Mouse (Mus musculus): ENCODE measurements at regions not wholly inside any gene's neighbourhood (a gene's known extent, or its start where the extent isn't known, plus 50 kb on each side); places are given as distances from the start of the nearest gene placed in this dataset.

DNA sequence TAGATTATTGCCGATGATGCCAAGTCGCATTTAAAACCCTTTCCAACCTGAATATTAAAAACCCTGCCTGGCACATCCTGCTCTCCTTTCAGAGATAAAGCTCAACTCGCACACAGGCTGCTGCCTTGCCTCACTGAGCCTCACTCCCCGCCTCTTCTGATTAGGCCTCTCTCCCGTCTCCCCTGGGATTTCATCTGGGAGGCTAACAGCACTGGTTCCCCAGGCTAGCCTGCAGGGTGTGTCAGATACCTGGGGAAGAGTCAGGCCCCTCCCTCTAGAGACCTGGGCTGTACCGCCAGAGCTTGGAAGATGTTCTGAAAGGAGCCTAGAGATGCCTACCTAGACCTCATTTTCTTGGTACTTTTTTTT, 462.7 kb upstream of the Kif2a start:
- DNase-seq = no peak

DNA sequence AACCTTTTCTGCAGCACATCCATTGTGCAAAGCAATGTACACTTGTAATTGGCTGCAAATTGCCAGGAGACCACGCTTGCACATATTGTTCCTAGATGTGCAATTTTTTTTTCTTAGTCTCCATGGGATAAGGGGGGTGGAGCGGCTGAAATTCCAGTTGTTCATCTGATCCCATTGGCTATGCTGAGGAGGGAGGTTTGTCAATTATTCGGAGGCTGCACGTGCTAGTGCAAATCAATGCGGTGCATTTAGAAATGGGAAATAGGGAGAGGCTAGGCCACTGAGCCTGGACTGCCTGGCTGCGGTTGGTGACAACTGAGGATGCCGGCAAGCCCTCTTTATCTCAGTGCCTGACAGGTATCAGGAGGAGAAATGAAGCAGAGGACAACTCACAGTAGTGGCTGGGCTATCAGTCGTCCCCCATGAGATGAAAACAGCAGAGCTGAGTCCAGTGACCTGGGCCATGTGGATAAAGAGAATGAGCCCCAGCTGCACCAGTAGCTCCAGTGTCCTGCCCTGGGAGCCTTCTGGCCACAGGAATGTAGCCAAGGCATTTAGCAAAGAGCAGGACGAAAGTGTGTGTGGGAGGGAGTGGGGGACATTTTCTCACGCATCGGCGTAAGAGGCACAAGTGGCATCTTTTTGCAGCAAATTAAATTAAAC, 462.2 kb upstream of the Kif2a start:
- no peak for DNase-seq

DNA sequence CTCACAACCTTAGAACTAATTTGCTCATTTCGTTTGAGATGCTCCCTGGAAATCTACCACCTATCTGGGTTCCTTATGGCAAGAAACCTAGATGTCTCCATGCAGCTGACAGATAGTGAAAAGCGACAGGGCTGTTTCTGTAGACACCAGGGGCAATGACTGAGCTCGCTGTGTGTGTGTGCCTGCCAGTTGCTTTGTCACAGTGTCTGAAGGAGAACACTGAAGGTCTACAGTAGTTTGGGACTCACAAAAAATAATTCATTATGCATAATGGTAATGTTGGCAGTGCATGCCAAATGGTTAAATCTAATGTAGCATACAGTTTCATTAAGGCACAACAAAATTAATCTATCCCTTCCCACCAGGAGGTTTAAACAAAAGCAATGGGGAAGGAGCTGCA, 453.2 kb upstream of the Kif2a start:
- DNase-seq = no peak

DNA sequence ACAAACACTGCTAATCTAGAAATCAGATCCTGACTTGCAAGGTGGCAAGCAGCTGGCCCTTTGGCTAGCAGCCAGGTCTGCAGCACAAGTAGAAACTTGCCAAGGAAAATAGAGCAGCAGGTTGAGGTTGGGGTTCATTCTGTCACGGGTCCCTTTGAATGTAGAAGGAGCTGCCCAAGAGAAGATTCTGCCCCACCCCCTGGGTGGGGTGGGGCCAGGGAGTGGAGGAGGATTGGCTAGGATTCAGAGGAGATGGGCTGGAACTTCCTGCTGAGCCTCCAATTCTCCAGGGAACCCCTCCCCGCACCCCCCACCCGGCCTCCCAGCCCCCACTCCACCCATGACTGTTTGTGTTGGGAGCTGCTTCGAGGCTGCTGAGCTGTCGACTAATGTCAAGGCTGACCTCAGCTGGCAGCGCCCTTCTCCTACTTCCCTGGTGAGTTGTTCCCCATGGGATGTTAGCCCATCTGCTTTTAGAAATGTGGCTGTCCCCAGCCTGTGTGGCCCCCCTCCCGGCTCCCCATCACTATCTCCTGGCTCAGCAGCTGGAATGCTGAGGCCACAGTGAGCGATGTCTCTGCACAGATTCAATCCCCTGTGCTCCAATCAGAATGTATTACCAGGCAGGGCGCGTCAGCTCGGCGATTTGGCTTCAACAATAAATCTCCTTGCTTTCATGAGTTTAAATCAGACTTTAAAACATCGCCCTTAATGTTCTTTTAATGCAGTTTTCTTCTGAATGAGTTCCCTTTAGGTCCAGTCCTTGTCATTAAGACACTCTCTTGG, 447.8 kb upstream of the Kif2a start:
- DNase-seq = peak; percentile 90

DNA sequence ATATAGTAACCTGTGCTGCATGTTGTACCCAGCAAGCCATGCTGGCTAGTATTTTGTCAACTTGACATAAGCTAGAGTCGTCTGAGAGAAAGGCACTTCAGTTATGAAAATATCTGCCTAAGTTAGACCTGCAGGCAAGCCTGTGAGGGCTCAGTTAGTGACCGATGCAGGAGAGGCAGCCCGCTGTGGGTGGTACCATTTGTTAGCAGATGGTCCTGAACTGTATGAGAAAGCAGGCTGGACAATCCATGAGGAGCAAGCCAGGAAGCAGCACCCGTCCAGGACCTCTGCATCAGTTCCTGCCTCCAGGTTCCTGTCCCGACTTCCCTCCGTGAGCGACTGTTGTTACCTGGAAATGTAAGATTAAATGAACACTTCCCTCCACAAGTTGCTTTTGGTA, 440.9 kb upstream of the Kif2a start:
- no peak for DNase-seq

DNA sequence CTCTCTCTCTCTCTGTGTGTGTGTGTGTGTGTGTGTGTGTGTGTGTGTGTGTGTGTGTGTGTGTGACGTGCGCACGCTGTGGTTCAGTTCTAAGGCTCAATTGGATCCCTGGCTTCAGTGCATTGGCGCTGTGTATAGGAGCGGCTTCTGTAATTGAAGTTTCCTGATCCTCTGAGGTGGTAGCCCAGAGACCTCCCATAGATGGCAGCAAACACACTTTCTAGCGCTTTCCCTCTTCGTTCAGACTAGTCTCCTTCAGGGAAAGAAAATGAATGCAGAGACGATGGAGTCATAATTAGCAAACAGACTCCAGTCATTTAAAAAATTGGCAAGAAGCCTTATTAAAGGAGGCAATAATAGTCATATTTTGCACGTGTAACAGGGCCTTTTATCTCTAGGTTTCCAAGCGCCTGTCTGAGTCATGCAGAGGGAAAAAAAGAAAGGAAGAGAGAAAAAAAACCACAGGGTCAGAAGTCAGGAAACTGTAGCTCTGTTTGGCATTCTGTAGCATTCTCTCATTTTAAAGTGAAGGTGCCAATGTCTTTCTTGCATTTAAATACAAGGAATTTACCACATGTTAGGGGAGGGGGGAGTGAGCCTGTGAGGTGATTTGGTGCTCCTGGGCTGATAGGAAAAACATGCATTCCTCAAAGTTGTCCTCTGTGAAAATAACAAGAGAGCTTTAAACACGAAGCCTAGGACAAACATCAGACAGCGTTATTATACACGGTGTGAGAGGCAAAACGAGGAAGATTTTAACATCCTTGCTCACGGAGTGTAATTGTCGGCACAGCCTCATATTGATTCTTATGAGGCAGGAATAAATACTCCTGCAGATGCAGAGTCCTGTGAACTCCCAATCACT, 439.4 kb upstream of the Kif2a start:
- peak; percentile 77 for DNase-seq

DNA sequence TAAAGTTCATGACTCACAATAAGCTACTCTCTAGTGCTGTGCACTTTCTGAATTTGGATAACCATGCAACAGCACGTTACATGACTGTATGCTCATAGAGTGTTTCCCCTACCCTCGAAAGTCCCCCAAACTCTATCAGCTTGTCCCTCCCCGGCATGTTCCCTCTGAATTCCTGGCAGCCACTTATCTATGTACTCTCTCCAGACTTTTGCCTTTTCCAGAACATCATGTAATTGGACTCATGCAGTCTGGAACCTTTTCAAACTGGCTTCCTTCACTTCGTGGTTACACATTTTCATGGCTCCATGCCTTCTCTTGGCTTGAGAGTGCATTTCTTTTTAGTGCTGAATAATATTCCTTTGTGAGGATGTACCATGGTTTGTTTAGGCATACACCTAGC, 436.8 kb upstream of the Kif2a start:
- DNase-seq = no peak

DNA sequence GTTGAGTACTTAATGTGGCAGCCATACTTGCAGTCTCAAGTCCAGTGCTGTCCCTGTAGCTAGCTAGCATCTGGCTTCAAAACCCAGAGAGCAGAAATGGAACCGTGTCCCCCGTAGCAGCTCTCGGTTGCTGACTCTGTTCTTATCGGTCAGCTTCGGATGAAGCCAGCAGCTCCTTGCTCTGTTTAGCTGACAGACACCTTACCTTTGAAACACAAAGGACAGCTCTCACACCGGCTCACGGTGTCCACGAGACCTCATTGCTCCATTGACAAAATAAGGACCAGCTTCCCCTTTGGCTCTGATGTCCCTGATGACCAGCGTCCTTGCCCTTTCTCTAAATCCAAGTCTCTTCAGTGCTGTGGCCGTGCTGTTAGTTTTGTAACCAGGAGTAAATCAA, 435.3 kb upstream of the Kif2a start:
- DNase-seq = no peak

DNA sequence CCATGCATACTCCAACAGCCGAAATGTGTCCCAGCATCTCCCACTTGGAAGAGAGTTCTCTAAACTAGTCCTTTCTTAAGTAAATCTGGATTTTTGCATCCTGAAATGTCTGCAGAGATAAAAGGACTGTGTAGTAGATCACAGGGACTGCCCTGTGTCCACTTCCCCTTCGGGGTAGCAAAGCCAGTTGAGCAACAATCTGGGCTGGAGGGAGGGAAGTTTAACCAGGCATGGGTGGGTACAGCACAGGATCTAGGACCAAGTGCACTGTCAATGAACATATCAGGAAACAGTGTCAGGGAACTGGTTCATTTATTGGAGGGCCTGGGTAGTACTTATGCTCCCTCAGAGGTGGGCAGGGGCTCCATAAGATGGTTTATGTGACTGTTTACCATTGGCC, 434.5 kb upstream of the Kif2a start:
- DNase-seq = no peak

DNA sequence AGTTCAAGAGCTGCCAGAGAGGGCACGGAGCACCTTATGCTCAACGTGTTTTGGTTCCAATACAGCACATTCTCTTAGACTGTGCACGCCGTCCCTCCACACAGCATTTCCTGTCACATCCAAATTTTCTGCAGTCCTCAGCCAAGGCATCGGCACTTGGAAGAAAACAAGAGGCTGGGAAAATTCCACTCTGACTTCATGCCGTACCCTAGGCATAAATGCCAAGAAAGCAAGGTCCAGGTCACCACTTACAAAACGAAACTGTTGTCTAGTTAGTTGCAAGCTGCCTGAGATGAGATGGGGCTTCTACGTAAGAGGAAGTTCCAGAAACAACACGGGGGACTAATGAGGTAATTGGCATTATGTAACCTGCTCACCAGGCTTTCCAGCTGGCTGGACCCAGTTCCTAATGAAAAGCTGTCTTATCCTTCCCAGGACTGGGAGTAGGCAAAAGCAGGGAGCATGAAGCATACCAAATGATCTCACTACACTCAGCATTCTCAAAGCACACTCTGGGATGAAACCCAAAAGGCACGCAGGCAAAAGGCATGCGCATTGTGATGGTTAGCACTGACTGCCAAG, 427.8 kb upstream of the Kif2a start:
- DNase-seq = peak; percentile 71

DNA sequence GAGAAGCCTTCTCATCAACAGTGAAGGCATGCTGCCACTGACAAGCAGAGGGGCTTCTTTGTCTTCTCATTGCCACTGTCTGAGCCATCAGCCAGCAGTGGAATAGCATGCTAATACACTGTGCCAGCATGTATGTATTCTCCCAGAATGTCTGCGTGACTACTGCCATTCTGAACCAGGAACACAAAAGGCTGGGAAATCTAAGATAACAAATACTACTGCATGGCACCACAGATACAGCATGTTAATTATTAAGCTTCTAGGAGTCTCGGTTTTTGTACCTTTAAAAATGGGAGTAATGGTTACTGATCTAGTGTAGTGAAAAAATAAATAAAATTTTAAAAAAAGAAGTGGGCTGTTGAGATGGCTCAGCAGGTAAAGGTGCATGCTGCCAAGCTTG, 425.9 kb upstream of the Kif2a start:
- no peak for DNase-seq

DNA sequence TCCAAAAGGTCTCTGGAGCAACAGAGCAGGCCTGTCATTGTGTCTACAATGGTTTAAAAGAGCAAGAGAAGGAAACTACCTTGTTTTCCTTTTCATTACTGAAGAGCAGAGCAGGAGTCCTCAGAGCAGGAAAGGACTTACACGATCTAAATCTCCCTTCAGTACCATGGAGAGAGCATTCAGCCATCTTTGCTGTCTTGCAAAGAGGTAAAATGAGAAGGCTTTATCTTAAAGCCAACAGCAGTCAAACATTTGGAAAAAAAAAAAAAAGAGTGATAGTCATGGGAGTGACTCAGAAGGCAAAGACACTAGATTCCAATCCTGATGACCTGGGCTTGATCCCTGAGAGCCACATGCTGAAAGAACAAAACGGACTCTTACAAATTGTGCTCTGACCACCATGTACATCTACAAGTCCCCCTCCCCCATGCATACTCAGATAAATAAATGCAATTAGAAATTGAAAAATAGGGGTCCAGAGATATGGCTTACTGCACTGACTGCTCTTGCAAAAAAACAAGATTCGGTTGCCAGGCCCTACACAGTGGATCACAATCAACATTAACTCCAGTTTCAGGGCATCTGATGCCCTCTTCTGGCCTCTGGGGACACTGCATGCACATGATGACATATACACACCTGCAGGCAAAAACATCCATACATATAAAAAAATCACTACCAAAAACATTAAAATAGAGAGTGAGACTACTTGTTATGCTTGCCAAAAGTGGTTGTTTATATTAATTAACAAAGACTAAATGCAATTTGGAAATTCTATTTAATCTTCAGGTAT, 397.6 kb upstream of the Kif2a start:
- DNase-seq = no peak

DNA sequence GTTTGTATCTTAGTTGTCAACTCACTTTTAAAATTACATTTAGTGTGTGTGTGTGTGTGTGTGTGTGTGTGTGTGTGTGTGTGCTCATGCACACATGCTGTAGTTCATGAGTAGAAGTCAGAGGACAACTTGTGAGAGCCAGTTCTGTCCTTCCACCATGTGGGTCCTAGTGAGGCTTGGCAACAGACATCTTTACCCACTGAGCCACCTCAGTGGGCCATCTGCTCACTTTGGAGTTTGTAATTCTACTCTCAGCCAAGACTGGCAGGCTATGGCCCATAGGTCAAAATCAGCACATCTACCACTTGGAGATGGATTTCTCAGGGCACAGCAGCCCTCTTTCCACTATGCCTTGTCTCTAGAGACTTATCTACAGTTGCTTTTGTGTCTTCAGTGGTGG, 388.3 kb upstream of the Kif2a start:
- no peak for DNase-seq

DNA sequence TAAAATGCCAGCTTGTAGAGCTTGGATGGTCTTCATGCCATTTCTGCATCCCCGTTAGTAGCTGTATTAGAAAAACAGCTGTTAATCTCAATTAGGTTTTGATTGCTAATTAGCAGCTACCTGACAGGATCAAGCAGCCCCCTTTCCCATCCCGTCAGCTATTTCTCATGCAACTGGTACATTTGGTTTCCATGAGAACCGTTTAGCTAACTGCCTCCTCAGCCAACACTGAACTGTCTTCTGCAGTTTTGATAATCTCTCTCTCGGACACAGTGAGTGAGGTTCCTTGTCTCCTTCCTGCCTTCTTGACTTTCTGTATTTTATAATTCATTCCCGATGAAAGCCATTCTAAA, 385.7 kb upstream of the Kif2a start:
- no peak for DNase-seq

DNA sequence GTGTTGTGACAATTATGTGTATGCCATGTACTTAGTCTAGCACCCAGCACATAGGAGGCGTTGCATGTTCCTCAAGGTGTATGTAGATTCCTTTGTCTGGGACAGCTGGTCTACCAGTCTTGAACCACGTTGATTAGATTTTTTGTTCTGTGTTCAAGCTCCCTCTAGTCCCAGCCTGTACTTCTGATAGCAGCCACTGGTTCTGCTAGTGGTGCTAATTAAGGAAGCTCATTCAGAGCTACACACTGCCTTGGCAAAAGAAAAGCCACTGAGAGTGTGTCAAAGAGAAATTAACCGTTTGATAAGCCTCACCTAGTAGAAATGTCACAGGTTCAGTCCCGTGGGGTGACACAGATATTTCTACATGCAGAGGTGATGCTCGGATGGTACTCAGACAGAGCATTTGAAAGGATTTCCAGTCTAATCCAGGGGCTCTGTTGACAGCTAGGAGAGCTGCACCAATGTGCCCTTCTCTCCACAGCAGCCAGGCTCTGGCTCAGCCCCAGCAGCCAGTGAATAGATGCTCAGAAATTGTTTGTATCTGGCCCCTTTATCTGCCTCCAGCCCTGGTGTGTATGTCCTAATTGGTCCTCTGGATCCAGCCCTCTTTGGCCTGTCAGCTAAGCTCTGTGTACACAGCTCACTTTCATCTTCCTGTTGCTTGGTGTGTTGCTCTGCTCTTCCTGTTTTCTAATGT, 385.2 kb upstream of the Kif2a start:
- DNase-seq = no peak

DNA sequence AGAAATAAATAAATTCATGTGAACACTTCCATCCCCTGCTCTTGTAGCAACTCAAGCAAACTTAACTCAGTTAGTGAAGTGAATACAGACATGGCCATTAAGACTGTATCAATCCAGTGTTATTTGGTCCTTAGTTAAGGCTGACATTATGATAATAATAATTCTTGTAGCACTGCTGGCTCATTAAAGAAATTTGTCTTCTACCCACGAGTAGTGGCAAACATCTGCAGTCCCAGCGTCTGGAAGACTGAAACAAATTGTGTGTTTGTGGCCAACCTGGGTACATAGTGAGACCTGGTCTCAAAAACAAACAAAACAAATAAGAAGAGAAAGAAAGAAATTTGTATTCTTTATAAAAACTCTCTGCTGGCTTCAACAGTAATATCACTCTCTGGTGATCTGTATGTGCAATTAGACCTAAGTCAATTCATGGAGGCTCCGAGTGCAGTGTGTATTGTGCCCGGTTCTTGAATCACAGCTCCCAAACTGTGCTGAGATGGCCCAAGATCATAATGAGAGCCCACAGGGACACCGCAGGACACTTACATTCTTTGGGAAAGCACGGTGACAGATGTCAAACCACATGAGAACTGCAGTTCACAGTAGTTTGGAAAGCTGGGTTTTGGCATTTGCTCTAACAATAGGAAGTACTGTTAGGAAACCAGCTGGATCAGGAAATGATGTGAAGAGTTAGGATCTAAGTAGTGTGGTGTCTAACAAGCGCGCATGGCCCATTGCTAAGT, 376.9 kb upstream of the Kif2a start:
- no peak for DNase-seq

DNA sequence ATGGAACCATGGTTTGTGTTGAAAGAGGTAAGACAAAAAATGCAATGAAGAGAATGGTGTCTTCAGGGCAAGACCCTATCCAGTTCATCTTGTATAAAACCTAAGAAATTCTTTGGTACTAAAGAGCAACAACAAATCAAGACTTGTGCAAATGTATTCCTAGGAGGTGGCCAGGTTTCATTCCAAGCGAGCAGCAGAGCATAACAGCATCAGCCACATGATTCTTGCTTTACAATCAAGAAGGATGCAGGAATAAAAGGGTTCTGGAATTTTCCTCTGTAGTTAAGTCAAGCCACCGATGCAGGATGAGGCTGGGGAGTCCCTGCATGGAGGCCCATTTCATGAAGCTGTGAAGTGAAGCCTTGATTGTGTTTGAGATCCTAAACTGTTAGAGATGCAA, 374.1 kb upstream of the Kif2a start:
- DNase-seq = no peak

DNA sequence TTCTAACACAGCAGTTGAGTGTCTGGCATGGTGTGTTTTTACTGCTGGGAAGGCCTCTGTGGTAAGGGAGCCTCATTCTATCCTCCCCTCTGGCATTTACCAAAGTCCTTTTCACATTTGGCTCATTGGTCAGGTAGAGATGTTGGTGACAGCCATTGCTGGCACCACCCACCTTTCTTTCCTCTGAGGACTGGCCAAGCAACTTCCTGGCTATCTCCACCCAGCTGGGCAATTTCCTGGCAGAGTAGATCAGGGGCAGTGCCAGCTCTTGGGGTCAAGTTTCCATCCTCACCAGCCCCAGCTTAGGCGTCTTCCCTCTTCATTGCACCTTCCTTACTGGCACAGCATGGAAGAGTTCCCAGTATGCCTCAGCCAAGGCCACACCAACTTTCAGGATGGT, 372.5 kb upstream of the Kif2a start:
- DNase-seq = no peak

DNA sequence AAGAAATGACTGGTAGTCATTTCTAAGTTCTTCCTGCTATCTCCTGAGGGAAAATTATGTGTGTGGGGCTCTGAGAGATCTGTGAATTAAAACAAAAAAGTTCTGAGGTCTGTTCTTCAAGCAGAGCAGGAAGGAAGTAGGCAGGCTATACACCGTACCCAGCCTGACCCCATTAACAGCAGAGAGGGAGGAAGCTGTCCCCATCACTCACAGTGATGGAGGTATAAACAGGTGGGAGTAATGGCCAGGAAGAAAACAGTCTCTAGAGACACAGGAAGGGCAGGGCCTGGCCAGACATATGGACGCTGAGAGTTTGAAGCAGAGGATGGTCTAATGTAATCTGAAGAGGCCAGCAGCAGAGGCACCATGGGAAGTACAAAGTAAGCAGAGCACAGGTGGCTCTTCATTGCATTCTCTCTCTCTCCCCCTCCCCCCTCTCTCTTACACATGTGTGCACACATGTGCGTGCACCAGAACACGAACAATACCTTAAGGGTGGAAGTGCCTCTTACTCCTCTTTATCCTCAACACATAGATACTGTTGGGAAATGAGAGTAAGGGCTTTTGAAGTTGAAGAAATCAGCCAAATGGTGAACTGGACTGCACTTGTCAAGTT, 367.7 kb upstream of the Kif2a start:
- no peak for DNase-seq

DNA sequence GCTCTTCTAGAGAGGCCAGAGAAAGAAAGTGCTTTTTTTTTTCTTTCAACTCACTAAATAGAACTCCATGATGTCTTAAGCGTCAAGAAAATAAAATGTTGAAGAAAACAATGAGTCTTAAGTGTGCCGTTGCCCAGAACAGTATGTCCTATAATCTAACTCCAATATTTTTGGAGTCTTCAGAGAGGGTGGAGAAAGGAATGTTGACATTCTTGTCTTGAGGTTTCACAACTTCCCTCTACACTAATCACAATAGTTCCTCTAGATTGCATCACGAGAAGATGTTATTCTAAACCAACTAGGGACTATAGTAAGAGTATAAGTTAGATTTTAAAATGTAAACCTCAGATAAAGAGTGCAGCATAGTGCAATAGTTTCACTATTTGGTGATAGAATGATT, 367.1 kb upstream of the Kif2a start:
- DNase-seq = no peak
